Mouse (Mus musculus): ENCODE results near the gene Prrg4. TPM values are rescaled to one million over a fixed set of nuclear protein-coding genes. Genes with fewer than 3 reads are reported as not detected.

Gene Prrg4
- 0.32 and 1.6 TPM in 2 replicates for polyA plus RNA-seq (2015; fragmentation: Nextera tagmentation; extraction: Ambion mirVana)

DNA sequence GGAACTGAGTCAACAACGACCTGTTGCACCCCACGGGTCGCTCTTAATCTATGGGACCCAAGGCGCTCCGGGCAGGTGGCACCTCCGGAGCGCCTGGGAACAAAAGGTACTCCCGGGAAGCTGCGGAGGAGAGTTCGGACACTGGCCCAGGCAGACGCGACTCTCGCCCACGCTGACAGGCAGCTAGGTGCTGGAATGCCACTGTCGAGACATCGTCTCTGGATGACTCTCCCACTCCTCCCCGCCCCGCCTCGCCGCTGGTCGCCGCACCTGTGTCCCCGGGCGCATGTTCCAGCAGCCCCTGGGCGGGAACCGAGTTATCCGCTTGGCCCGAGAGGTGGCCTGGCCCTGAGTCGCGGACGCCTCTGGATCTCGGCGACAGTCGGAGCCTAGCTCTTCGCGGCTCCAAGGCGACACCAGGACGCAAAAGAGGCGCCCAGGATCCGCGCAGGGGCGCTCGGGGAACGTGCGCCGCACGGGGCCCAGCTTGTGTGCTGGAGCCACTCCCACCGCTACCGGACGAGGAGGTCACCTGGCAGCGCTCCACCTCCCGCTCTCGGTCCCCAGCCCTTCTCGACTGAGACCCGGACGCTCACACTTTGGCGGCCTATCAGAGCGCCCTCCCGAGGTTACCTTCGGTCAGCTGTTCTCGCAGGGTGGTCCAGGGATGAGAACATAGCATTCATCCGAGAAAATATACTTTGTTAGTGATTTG lies at the start of gene Prrg4:
Gene Prrg4, minus strand, starts transcription at position 601 of the 715 bp plus-strand sequence.

DNA sequence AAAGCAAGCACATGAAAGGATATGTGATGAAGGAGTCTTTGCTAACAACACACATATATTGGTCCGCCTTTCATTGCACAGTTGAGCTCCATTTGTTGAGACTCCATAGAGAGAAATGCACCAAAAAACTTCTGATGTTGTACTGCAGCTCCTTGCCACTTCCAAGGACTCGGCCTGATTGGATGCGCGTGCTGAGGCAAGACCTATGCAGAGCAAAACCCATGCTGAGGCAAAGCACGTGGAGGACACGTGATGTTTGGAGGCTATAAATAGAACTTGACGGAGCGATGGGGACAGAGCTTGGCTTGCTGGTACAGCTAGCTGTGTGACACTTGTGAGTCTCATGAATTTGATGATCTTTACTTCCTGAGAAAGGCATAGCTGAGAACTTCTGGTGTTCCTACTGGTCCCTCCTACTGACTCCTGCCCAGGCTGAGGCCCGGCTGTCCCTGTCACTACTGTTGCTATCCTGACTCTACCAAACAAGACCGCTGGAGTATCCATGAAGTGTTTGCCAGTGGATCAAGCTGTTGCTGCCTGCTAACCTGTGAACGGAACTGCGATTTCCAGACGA lies 17.7 kb upstream of the Prrg4 start, which contains the start of gene Ccdc73:
Gene Ccdc73, plus strand, starts transcription at position 524 of the 574 bp plus-strand sequence.

DNA sequence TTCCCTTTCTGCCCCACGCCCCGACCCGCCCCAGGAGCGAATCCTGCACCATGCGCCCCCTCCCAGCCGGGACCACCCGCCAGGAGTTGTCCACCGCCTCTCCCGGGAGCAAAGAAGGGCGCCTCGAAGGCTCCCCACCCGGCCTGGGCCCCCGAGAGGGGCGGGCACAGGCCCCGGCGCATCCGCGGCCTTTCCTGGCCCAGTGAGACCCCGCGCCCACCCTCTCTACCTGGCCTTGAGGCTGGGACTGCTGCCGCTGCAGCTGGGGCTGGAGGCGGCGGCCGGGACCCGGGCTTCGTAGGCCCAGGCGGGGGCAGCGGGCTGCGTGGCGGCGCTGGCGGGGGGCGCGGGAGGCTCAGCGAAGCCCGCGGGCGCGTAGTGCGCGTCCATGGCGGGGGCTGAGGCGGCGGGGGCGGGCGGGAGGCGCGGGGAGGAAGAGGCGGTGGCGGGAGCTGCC lies 33.3 kb downstream of the Prrg4 start, which contains the start of gene Qser1:
Gene Qser1, minus strand, starts transcription at position 390 of the 457 bp plus-strand sequence.

Other genes starting within 250 kb of the Prrg4 start
- gene Tcp11l1, start 137.7 kb downstream of the Prrg4 start, polyA plus RNA-seq (2015; fragmentation: Nextera tagmentation; extraction: Ambion mirVana), result 32.2 and 42.1 TPM in 2 replicates
- not detected in 2 replicates for gene Pin1rt1, start 133.5 kb downstream of the Prrg4 start, polyA plus RNA-seq (2015; fragmentation: Nextera tagmentation; extraction: Ambion mirVana)
- gene Depdc7, start 107.0 kb downstream of the Prrg4 start, polyA plus RNA-seq (2015; fragmentation: Nextera tagmentation; extraction: Ambion mirVana), result 4.9 and 5.3 TPM in 2 replicates
- gene Qser1, start 33.1 kb downstream of the Prrg4 start, polyA plus RNA-seq (2015; fragmentation: Nextera tagmentation; extraction: Ambion mirVana), result 3.6 and 3.9 TPM in 2 replicates
- gene Ccdc73, start 17.9 kb upstream of the Prrg4 start, polyA plus RNA-seq (2015; fragmentation: Nextera tagmentation; extraction: Ambion mirVana), result 22.7 and 25.2 TPM in 2 replicates
- 391 and 543 TPM in 2 replicates for gene Eif3m, start 167.2 kb upstream of the Prrg4 start, polyA plus RNA-seq (2015; fragmentation: Nextera tagmentation; extraction: Ambion mirVana)
- gene Gm11060, start 242.1 kb upstream of the Prrg4 start, polyA plus RNA-seq (2015; fragmentation: Nextera tagmentation; extraction: Ambion mirVana), result not detected in 2 replicates

Data from adrenal gland, postnatal 0 days (tissue).